Mouse (Mus musculus) small intestine, adult 2 months (tissue): ENCODE results near the gene Cttnbp2nl. TPM values are rescaled to one million over a fixed set of nuclear protein-coding genes. Genes with fewer than 3 reads are reported as not detected.

Experiments used
- H3K27ac ChIP-seq: fragments of 200-500 bp; 2 replicates; pipeline ENCODE4 v1.5.1; 2012; ENCODE audit warnings: low read depth, low read length, control low read depth, inconsistent platforms; ENCODE audit not compliant: insufficient read depth
- H3K27me3 ChIP-seq: fragments of 200-500 bp; 2 replicates; pipeline ENCODE4 v1.6.1; 2012; ENCODE audit warnings: mild to moderate bottlenecking, moderate library complexity, low read length, inconsistent platforms; ENCODE audit not compliant: control insufficient read depth, insufficient read depth
- H3K36me3 ChIP-seq: fragments of 200-500 bp; 2 replicates; pipeline ENCODE4 v1.6.1; 2012; ENCODE audit warnings: mild to moderate bottlenecking, low read length, control low read depth, inconsistent platforms; ENCODE audit not compliant: control insufficient read depth, insufficient read depth
- H3K4me1 ChIP-seq: fragments of 200-500 bp; 2 replicates; pipeline ENCODE4 v1.6.1; 2012; ENCODE audit warnings: low read length, inconsistent platforms, mixed read lengths; ENCODE audit not compliant: control insufficient read depth, insufficient read depth, insufficient read length
- H3K4me3 ChIP-seq: fragments of 200-500 bp; 2 replicates; pipeline ENCODE4 v1.5.1; 2012; ENCODE audit warnings: low read depth, mild to moderate bottlenecking, control low read depth, inconsistent platforms, low read length, moderate library complexity
- CTCF ChIP-seq: fragments of 200-500 bp; IDR thresholded peaks from 2 replicates; pipeline ENCODE4 v1.5.1; 2012; ENCODE audit warnings: low read depth, mild to moderate bottlenecking, control low read depth, inconsistent platforms, low read length, moderate library complexity, mixed read lengths; ENCODE audit not compliant: insufficient replicate concordance, insufficient read length; ENCODE audit errors: extremely low read depth
- POLR2A ChIP-seq: fragments of 200-500 bp; IDR thresholded peaks from 2 replicates; pipeline ENCODE4 v1.6.1; 2012; ENCODE audit warnings: low read depth, mild to moderate bottlenecking, control low read depth, inconsistent platforms, low read length, moderate library complexity
- WGBS: fragments of 180-500 bp; shearing (Covaris S2); methylation state at CpG from one replicate; pipeline ENCODE4 v1.1.7; 2018; 5-methylcytosine and 5-hydroxymethylcytosine counted together
- polyA plus RNA-seq: library from polyadenylated mRNA; depleted of rRNA; stranded (reverse); fragments of >200 nt; gene quantifications from 2 replicates; pipeline ENCODE4 v1.2.3, GENCODE M21; 2012

The Cttnbp2nl gene
- polyA plus RNA-seq, 1 experiment: 2.9 TPM

GRCm38 (mm10) chr3:105036281-105036847 is 16.6 kb downstream of the Cttnbp2nl start:
- Histone ChIP-seq H3K27me3 (no peaks in the 10 kb centered on the region), H3K27ac (peak overlapping the region; percentile 66; the same call in 1 of the 2 replicates), H3K4me3 (no peak overlapping the region), H3K36me3 (peaks cover 34% of the 10 kb centered on the region), H3K4me1 (peaks cover 4% of the 10 kb centered on the region; the same call in 1 of the 2 replicates)
- 80% methylated on average over 10 of the region's 10 CpGs for WGBS
- TF ChIP-seq POLR2A (no peak), CTCF (no peak)

- no peaks in the 10 kb centered on the region for H3K27me3 ChIP-seq
- peaks cover 3% of the 10 kb centered on the region; the same call in 1 of the 2 replicates for H3K36me3 ChIP-seq
- H3K4me1 ChIP-seq: peaks cover 9% of the 10 kb centered on the region
- peak overlapping the region; percentile 17 for H3K27ac ChIP-seq
- H3K4me3 ChIP-seq: no peak overlapping the region
- WGBS: 82% methylated on average over 10 of the region's 10 CpGs
- TF ChIP-seq POLR2A: no peak
- no peak for TF ChIP-seq CTCF
Measured at GRCm38 (mm10) chr3:105023371-105024005, 29.5 kb downstream of the Cttnbp2nl start.

- 33% methylated on average over 12 of the region's 12 CpGs for WGBS
- Histone ChIP-seq H3K4me3 (no peak overlapping the region), H3K27ac (peak overlapping the region; percentile 71), H3K27me3 (no peaks in the 10 kb centered on the region), H3K4me1 (peaks cover 15% of the 10 kb centered on the region), H3K36me3 (no peaks in the 10 kb centered on the region)
- TF ChIP-seq CTCF: no peak
- no peak for TF ChIP-seq POLR2A
Measured at GRCm38 (mm10) chr3:105019826-105020692, 32.9 kb downstream of the Cttnbp2nl start.

GRCm38 (mm10) chr3:105018783-105019105 is 34.2 kb downstream of the Cttnbp2nl start:
- Histone ChIP-seq H3K27ac (peak overlapping the region; percentile 33), H3K36me3 (no peaks in the 10 kb centered on the region; the same call in 1 of the 2 replicates), H3K27me3 (no peaks in the 10 kb centered on the region), H3K4me1 (peaks cover 15% of the 10 kb centered on the region), H3K4me3 (no peak overlapping the region)
- no peak for TF ChIP-seq POLR2A
- no peak for TF ChIP-seq CTCF
- WGBS: 67% methylated on average over 6 of the region's 6 CpGs

GRCm38 (mm10) chr3:105018085-105018782 is 34.7 kb downstream of the Cttnbp2nl start:
- no peak for TF ChIP-seq POLR2A
- no peak for TF ChIP-seq CTCF
- H3K4me3 ChIP-seq: no peak overlapping the region
- H3K36me3 ChIP-seq: peaks cover under 1% of the 10 kb centered on the region; the same call in 1 of the 2 replicates
- 44% methylated on average over 10 of the region's 10 CpGs for WGBS
- H3K27me3 ChIP-seq: no peaks in the 10 kb centered on the region
- H3K4me1 ChIP-seq: peaks cover 15% of the 10 kb centered on the region
- H3K27ac ChIP-seq: peak overlapping the region; percentile 33

- WGBS: 79% methylated on average over 8 of the region's 8 CpGs
- H3K27ac ChIP-seq: no peak overlapping the region
- no peaks in the 10 kb centered on the region for H3K27me3 ChIP-seq
- peaks cover 15% of the 10 kb centered on the region for H3K4me1 ChIP-seq
- H3K4me3 ChIP-seq: no peak overlapping the region
- TF ChIP-seq CTCF (no peak), POLR2A (no peak)
- peaks cover 4% of the 10 kb centered on the region for H3K36me3 ChIP-seq
Measured at GRCm38 (mm10) chr3:105017314-105017713, 35.6 kb downstream of the Cttnbp2nl start.

GRCm38 (mm10) chr3:105016204-105016603 is 36.7 kb downstream of the Cttnbp2nl start:
- H3K4me3 ChIP-seq: no peak overlapping the region
- no peaks in the 10 kb centered on the region for H3K27me3 ChIP-seq
- WGBS: 84% methylated on average over 7 of the region's 7 CpGs
- TF ChIP-seq POLR2A (no peak), CTCF (no peak)
- peaks cover 15% of the 10 kb centered on the region for H3K4me1 ChIP-seq
- peaks cover 4% of the 10 kb centered on the region for H3K36me3 ChIP-seq
- H3K27ac ChIP-seq: no peak overlapping the region
